Mouse (Mus musculus) monocyte, adult 5-6 weeks (primary cell): ENCODE data around the gene B3gat1. TPM values are rescaled to one million over a fixed set of nuclear protein-coding genes. Genes with fewer than 3 reads are reported as not detected.

Source experiments
- ATAC-seq: fragments of 153-309, 156-312 bp; replicated peaks from 2 replicates; pipeline ENCODE4 v1.8.0; 2017; ENCODE audit warnings: mild to moderate bottlenecking; ENCODE audit not compliant: low TSS enrichment, insufficient number of reproducible peaks, severe bottlenecking, poor library complexity, low FRiP score
- total RNA-seq: library from RNA; stranded (forward); fragments of 200-1000, 200-491, 200-594 nt; gene quantifications from 3 replicates; pipeline ENCODE4 v1.2.3, GENCODE M21; 2017

B3gat1 gene
- total RNA-seq, result not detected in 3 replicates

- ATAC-seq, result no peak
These were observed at the start of gene B3gat1 for GRCm38 (mm10) chr9:26733206-26733891. TSS of gene B3gat1 (plus strand) at chr9:26733728.

DNA sequence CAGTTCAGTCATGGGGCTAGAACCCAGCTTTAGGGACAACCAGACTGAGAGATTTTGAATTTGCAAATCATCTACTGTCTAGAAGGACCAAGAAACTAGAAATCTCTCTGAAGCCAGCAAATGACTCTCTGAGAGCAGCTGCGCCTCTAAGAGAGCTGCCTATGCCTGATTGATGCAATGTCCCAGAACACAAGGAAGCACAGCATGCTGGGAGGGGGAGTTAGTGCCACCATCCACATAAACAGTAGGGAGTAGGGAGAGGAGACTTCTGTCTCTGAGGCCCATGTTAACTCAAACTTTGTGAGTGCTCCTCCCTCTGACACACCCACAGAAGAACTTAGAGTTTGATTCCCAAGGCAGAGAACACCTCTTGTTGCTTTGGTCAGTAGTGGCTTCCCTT is 44.4 kb upstream of the B3gat1 start:
- ATAC-seq, result no peak

DNA sequence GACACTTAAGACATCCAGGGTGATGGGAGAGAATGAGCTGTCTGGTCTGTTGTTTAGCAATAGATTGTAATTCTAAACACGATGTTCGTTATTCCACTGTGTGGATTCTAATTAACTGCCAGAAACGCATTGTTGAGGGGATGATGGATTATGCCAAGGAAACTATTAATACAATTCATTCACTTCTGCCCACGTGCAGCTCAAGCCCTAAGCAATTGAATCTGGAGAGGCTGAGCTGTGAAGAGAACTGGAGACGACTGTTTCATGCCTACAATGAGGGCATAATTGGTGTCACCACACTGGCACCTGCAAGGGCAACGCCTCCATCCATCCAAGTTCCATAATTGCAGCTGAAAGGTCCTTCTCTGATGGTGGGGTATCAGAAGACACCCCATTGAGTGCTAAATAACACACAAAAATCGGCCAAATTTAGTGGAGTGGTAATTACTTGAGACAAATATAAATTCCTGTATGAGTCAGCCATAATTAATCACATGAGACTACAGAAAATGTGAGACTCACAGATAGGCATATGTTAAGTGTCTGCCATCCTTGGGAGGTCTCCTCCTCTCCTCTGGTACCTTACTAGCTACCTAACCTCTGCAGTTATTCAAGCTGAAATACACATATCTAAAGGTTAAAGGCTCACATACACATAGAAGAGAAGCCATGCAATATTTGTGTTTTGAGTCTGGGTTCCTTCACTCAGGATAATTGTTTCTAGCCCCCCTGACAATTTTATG is 43.4 kb upstream of the B3gat1 start:
- no peak for ATAC-seq

- ATAC-seq, result no peak
These were observed 40.9 kb upstream of the B3gat1 start for GRCm38 (mm10) chr9:26692641-26693040.

DNA sequence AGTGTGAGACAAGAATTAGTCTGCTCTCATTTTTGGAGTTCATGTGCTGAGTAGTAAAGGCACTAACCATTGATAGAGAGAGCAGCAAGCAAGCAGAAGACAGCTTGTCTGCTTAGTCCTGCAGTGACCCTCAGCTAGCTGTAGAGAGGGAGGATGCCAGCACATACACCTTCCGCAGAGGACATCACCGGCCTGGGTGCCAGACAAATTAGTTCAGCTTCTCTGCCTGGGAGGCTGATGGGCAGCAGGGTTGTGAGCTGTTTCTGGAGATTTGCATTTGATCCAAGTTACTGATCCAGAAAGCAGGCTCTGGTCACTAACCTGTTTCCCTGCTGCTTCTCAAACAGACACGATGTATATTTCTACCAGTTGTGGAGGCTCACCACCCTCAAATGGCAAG is 38.9 kb upstream of the B3gat1 start:
- ATAC-seq, result no peak

DNA sequence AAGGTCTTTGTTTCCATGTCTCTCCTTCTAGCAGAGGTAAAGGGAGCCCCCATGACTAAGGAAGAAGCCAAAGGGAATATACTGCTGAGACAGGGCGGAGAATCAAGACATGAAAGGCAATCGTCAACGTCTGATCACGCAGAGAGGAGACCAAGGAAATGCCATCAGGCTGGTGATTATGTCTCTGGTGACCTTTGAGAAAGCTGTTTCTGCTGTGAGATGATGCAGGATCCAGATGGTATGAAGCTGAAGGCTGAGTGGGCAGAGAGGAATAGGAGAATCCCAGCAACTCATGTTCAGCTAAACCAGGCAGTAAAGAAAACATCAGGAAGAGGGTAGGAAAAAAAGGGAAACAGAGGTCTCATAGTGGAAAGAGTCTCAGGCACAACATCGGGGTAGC is 38.4 kb upstream of the B3gat1 start:
- no peak for ATAC-seq

DNA sequence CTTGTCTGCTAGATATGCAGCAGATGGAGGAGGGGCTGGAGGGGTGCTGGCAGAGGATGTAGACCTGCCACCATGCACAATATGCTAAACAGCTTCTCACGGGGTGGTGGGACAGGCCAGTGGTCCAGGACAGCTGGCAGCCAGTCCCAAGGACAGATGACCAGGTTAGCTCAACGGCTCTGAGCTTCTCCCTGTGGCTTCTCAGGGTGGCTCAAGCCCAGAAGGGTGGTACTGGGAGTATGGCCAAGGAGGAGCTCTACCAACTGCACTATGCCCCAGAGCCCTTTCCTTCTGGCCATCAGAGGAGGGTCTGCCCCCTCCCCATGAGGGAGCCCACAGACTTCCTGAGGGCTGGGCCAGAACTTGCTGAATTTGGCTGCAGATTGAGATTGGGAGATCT is 35.2 kb upstream of the B3gat1 start:
- ATAC-seq, result no peak

- ATAC-seq, result no peak
These were observed 33.2 kb upstream of the B3gat1 start for GRCm38 (mm10) chr9:26700329-26700728.

- ATAC-seq, result no peak
These were observed 15.1 kb upstream of the B3gat1 start for GRCm38 (mm10) chr9:26718388-26718787.

DNA sequence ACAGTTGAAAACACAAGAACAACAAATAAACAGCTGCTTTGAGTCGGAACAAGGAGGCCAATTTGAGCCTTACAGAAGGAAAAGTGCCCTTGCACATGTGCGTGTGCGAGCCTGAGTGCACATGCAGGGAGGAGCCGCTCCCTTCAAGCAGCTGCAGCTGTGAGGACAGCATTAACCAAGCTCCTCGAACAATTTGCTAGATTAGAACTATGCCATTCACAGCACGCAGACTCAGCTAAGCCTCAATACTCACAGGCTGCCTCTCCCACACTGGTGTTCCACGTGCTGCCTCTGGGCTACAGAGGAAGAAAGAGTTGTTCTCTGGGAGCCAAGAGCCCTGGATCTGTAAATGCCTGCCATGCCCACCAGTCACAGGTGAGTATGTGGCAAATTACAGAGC is 11.8 kb upstream of the B3gat1 start:
- no peak for ATAC-seq

- no peak for ATAC-seq
These were observed 7.8 kb upstream of the B3gat1 start for GRCm38 (mm10) chr9:26725709-26726108.

DNA sequence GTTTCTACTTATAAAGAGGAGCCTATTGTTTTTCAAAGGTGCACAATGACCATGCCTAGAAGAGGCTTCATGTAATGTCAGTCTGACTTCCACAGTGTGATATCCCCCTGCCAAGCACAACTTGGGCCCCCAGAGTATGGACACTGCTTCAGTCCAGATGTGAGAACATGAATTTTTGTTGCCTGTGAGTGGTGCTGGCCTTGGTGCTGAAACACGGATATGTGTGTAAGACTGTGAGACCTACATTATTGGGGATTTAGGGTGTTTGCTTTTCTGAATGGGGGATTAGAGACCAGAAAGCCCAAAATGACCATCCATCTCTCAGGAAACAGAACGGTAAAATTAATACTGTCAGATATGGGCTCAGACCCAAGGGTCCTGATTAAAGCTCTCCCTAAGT is 6.1 kb upstream of the B3gat1 start:
- ATAC-seq, result no peak

DNA sequence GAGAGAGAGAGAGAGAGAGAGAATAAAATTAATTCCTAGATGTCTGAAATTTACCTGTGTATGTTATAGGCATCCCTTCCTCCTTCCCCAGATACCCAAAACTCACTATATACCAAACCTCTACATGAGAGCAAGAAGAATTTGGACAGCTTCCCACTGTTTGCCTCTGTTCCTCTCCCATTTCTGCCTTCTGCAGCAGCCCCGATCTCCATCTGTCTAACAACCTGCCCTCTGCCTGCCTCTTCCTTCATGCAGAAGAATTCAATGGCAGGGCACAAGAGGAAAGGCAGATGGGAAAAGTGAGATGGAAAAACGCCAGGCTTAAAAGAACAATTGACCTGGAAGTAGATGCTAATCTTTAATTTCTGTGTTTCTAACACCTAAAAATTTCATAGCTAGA is 5.0 kb upstream of the B3gat1 start:
- no peak for ATAC-seq

DNA sequence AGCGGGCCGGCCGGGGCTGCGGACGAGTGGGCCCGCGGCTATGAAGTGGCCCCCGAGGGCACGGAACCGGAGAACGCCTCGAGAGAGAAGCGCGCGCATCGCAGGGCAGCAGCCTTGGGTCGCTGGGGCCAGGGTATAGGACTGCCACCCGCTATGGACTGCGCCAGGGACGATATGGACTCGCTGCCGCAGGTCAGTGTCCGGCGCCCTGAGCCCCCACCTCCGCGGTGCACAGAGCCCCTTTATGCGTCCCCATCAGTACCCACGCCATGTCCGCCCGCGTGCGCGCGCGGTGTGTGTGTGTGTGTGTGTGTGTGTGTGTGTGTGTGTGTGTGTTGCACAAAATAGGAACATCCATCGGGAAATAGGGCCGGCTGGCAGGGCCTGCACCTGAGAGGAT is 458 bp downstream of the B3gat1 start:
- no peak for ATAC-seq

- no peak for ATAC-seq
These were observed 3.6 kb downstream of the B3gat1 start for GRCm38 (mm10) chr9:26737116-26737515.

- no peak for ATAC-seq
These were observed 9.3 kb downstream of the B3gat1 start for GRCm38 (mm10) chr9:26742817-26743216.

GRCm38 (mm10) chr9:26747121-26747520 is 13.6 kb downstream of the B3gat1 start:
- ATAC-seq, result no peak

- no peak for ATAC-seq
These were observed 15.4 kb downstream of the B3gat1 start for GRCm38 (mm10) chr9:26748893-26749292.

DNA sequence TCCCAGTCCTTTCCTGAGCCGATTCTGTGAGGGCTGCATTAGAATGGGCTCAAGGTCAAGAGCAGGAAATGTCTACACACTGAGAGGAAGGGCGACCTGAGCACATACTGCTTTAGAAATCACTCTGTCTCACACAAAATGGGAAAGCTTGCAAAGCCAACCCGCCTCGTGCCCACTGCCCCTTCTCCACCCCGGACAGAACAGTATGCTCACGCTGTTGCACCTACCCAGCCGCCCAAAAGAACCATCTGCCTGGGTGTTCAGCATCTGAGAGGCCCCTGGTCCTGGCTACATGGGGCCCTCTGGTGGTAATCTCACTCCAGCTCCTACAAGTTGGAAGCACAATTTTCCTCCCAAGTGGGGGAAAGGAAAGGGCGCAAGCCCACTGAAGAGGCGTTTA is 26.6 kb downstream of the B3gat1 start:
- ATAC-seq, result no peak

DNA sequence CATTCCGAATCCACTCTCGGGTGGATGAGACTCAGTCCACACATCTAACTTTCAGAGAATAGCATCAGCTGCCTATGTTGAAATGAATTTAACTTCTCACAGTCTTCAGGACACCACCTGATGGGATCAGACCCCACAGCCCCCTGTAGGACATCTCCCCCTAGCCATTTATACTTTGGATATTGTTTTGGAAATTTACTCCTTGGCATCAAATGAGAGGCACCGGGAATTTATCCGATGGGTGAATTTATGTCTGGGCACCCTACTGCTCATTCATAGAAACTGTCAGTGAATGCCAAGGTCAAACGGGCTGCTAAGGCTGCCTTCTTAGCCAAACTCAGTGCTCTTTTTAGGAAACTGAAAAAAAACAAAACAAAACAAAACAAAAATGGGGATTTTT is 27.0 kb downstream of the B3gat1 start:
- no peak for ATAC-seq
